Mouse (Mus musculus): ENCODE measurements around the gene Colec11.
A peak's percentile ranks its signal among the peaks of the same experiment; 100 is the strongest.

Gene Colec11

GRCm38 (mm10) chr12:28602259-28602658 is 20.9 kb downstream of the Colec11 start:
- DNase-seq (ENCODE audit: low spot score): no peak

DNA sequence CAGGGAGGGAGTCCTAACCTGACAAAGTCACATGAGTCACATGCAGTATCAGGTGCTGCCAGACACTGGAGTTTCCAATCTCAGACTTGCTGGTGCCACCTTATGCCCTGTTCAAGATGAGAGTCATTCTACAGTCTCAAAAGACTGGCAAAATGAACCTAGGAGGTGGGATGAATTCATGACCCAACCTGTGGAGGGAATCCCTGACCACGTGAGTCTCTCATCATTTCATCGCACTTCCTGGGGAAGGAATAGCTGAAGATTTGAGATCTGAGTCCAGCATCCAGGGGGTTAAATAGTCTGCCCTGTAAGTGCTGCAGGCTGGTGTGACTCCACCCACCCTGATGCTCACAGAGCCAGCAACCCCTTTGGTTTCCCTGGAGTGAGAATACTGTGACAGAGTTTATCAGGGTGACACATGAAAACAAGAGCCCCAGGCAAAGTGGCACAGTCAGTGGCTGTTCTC is 24.6 kb downstream of the Colec11 start:
- DNase-seq (ENCODE audit: low spot score): no peak

DNA sequence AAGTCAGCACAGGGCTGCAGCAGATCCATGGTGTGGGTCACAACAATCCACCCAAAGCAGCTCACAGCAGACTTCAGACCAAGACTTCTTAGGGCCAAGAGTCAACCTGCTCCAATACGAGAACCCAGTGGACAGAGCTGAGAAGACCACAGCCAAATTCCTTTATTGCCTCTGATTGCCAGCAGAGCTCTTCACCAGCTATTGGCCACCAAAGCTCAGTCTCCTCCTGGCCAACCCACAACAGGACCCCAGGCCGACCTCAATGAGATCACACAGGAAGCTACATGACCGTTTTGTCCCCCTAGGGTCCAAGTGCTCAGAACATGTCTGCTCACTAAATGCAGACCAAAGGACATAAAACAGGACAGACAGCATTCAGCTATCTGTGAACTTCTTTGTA is 25.1 kb downstream of the Colec11 start:
- no peak for DNase-seq (ENCODE audit: low spot score)

GRCm38 (mm10) chr12:28597699-28598098 is 25.5 kb downstream of the Colec11 start:
- DNase-seq (ENCODE audit: low spot score): no peak

DNA sequence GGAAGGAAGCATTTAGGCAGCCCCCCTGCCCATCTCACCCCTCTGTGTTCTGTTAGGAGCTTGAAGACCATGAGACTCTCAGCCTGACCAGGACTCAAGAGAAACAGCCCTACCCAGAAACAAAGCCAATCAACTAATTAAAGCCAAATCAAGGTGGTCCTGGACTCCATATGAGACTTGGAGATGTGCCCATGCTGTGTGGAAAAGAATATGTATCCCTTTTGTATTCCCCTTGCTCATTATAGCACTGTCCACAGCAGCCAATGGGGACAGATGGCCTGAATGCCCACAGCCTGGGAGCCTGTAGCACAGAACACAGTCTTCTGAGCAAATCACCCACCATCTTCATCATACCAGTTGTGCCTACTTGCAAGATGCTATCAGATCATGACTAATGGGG is 26.3 kb downstream of the Colec11 start:
- DNase-seq (ENCODE audit: low spot score): no peak

- no peak for DNase-seq (ENCODE audit: low spot score)
Measured at GRCm38 (mm10) chr12:28590428-28590827, 32.7 kb downstream of the Colec11 start.

DNA sequence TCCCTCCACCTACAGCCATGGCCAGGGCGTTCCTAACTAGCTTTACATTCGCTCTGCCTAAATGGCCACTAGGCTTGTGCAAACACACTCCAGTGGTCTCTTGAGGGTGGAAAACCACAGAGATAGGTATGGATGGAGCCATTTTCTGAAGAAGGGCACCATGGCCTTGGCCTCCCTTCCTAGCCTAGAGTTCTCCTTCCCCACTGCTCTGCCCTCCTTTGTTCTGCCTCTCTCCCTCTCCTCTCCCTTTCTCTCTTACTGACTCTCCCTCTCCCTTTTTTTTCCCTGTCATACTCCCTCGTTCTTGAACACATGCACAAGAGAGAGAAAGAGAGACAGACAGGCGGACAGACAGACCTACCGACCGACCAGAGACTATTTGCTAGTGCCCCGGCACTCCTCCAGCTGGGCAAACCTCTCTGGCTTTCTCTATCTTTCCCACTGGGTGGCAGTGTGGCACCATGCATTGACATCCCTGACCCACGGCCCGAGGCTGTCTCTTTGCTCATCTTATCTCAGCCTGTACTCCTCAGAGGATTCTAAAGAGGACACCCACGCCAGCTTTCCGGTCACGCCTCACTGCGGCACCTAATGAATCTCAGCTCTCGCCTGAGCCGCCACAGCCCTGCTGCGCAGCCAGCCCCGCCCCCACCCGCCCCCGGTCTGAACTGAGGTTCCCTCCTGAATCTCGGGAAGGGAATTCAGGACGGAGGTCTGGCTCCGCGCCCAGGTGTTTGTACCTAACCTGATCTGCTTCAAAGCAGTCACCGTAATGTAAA is 33.9 kb downstream of the Colec11 start:
- peak; percentile 92 for DNase-seq (ENCODE audit: low spot score)

DNA sequence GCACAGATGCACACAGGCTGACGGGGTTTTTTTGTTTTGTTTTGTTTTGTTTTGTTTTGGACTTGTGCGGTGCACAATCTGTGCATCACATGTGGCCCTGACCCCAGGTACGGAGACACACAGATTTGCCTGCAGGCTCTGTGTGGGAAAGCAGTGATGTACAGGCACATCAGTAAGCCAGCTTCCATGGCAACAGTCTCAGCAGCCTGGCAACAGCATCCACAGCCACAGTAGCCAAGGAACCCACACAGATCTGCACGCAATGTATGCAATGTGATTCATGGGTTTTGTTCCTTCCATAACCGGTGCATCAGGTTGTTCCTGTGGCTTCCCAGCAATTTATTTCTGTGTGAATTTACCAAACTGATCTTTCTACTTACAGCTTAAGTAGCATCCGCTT is 35.2 kb downstream of the Colec11 start:
- DNase-seq (ENCODE audit: low spot score): peak; percentile 80

GRCm38 (mm10) chr12:28584036-28584435 is 39.1 kb downstream of the Colec11 start:
- DNase-seq (ENCODE audit: low spot score): no peak

GRCm38 (mm10) chr12:28582423-28582822 is 40.8 kb downstream of the Colec11 start, which contains the start of gene Allc:
Gene Allc, minus strand, starts transcription at chr12:28582523.
- no peak for DNase-seq (ENCODE audit: low spot score)

GRCm38 (mm10) chr12:28579132-28579531 is 44.0 kb downstream of the Colec11 start:
- no peak for DNase-seq (ENCODE audit: low spot score)

DNA sequence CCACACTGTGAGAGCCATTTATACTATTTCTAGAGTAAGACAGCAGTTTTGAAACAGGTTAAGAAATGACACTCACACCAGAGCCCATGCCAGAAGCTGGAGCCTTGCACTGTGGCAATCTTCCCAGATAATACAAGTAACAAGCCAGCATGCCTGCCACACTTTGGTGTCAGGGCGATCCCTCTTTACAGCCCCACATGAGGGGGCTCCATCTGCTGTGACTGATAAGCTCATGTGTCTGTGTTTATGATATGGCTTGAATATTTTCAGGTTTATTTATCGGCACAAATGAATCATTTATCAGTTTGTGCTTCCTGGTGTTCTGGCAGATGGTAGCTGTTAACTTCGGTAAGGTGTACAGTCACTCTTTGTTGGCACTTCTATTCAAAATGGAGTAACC is 45.0 kb downstream of the Colec11 start:
- DNase-seq (ENCODE audit: low spot score): no peak

DNA sequence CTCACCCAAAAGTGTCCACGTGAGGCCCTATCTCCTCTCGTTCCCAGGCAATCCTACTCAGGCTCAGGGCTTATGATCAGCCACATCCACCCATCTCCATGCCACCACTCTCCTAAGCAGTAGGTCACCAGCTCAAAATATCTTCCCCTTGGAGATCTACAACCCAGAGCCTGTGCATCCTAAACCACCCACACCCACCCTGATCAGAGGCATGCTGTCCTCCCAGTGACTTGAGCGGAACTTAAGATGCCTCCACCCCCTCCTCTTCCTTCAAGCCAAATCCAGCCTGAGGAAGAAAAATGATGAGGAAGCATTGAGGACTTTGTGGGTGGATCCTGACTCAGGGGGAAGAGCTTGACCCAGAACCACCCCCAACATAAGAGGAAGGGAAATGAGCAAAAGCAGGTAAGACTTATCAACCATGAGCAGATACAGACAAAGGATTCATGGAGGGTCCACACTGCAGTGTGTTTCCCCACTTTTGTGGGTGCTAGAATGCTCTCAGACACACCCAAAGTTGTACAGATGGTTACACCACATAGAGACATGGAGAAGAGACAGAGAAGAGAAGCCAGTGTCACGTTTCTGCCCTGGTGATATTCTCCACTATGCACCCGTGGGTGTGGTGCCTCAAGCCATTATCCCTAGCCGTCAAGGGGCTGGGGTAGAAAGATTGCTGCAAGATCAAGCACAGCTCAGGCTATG is 47.7 kb downstream of the Colec11 start:
- DNase-seq (ENCODE audit: low spot score): no peak

DNA sequence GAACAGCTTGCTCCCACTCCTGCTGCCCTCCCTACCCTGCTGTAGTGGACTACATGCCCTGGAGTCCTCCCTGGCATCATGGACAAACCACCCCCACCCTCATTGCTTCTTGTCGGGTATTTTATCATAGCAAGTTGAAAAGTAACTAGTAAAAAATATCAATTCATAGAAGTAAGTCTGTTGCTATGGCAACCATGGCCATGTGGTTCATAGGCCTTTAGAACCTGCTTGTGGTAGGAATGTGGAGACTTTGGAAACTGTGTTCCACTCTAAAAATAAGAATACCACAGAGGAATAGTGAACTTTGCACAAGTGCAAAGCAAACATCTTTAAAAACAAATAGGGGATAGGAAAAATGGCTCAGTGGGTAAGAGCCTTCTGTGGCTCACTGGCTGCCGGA is 50.9 kb downstream of the Colec11 start:
- DNase-seq (ENCODE audit: low spot score): no peak

DNA sequence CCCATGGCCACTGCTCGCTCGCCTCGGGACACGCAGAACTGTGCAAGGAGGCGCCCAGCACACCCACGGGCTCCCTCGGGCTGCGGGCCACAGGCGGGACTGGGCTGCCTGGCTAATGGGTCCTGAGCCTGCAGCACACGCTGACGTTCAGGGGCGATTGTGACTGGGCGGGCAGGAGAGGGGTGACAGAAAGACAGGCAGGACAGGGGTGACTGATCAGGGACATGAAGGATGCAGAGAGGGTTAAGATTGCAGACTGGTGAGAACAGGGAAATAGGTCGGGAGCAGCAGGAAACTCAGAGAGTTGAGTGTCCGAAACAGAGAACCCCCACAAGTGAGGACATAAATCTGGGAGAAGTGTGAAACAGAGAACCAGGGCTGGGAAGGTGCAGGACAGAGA is 70.9 kb downstream of the Colec11 start, which contains the start of gene Dcdc2c:
Dcdc2c (minus strand) TSS at position 101 of the 400 bp plus-strand sequence.
- DNase-seq (ENCODE audit: low spot score): no peak

DNA sequence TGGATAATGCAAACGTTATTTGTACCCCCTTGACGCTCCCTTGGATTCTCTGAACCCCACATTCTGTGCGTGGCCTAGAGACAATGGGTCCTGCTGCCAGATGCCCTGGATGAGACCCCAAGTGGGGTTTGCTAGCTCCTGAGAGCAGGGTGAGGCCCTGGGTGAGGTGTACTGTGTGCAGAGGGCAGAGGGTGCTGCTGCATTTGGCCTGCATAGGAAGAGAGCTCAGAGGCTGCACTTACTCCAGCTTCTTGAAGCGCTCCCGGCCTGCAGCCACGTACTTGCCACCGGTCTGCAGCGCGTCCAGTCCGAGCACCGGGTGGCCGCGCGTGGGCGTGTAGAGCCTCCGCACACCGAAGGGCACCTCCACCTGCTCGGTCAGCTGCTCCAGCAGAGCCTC is 71.4 kb downstream of the Colec11 start:
- DNase-seq (ENCODE audit: low spot score): no peak

DNA sequence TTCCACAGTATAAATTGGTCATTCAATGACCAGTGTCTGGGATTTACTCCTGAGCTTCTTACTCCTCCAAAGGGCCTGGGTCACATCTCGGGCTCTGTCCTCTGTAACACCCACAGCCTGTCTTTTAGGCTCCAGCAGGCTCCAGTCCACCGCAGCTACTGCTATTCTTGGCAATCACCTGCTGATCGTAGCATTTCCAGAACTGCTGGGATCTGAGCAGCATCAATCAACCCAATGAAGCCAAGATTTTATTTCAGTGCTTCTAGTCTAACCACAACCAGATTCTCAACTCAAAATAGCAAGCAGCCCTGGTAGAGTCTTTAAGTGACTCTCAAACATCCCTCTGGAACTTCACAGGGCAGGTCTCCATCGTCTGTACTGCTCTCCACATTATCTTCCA is 74.3 kb downstream of the Colec11 start:
- no peak for DNase-seq (ENCODE audit: low spot score)
